Mouse (Mus musculus) lung, postnatal 0 days (tissue): Measurements from ENCODE around the gene Efcab7.

Source experiments
- CTCF ChIP-seq: IDR thresholded peaks from 2 replicates; pipeline ENCODE4 v1.5.1; 2016; ENCODE audit warnings: antibody characterized with exemption, mild to moderate bottlenecking
- EP300 ChIP-seq: IDR thresholded peaks from 2 replicates; pipeline ENCODE4 v1.6.1; 2016; ENCODE audit warnings: antibody characterized with exemption, mild to moderate bottlenecking, control low read depth

DNA sequence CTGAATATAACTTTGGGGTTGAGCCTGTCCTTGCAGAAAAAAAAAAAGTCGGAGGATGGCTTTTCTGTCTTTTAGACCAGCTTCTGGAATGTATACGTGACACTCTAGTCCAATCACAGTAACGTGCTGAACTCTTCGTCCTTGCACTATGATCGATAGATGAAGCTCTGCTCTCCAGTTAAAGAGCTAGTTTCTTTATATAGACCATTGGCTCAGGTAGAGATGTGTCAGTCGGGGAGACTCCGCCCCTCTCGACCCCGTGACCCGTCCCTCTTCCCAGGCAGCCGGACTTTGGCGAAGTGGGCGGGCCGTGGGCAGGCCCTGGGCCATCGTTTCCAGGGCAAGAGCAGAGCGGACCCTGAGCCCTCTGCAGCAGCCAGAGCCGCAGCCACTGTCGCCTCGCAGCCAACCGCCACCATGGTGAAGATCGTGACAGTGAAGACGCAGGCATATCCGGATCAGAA is 100.2 kb downstream of the Efcab7 start, which contains the start of gene Pgm1:
- TF ChIP-seq CTCF (no peak), EP300 (no peak)
